Mouse (Mus musculus) lung, adult 2 months (tissue): ENCODE measurements around the gene Arhgap6.

ENCODE experiments used
- CTCF ChIP-seq: fragments of 200-500 bp; IDR thresholded peaks from 2 replicates; pipeline ENCODE4 v1.5.1; 2011; ENCODE audit warnings: mild to moderate bottlenecking, low read length, control low read depth; ENCODE audit not compliant: insufficient read depth
- POLR2A ChIP-seq: fragments of 200-500 bp; IDR thresholded peaks from 2 replicates; pipeline ENCODE4 v1.6.1; 2011; ENCODE audit warnings: low read depth, mild to moderate bottlenecking, control low read depth, low read length, borderline replicate concordance; ENCODE audit errors: extremely low read depth

DNA sequence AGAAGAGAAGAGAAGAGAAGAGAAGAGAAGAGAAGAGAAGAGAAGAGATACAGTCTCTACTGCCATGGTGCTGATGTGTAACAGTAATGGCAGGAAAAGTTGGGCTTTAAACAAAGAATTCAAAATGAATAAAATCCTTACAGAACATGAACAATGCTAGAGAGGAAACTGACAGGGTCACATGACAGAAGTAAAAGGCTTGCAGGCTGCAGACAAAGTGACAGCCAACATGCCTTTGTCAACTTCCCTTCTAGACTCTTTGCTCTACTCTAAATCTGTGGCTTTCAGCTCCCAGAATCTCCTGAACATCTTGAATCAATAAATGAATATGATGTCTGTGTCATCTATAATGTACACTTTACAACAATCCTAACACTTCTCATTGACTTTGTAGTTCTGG is 542.7 kb downstream of the Arhgap6 start:
- TF ChIP-seq POLR2A, result no peak
- TF ChIP-seq CTCF, result no peak
